Mouse (Mus musculus) liver, postnatal 0 days (tissue): Measurements from ENCODE around the gene Tomm20.

Experiments
- CTCF ChIP-seq: sonication (generic); IDR thresholded peaks from 2 replicates; pipeline ENCODE4 v1.5.1; 2016; ENCODE audit warnings: antibody characterized with exemption, low read depth
- EP300 ChIP-seq: IDR thresholded peaks from 2 replicates; pipeline ENCODE4 v1.6.1; 2016; ENCODE audit warnings: antibody characterized with exemption, low read depth, mild to moderate bottlenecking

- TF ChIP-seq CTCF (no peak), EP300 (no peak)
These were observed 41.7 kb downstream of the Tomm20 start for GRCm38 (mm10) chr8:126903927-126904326.
